Mouse (Mus musculus): Measurements from ENCODE around the gene Rabep1.
"Not testable (repeated sequence)": the region's sequence is repeated elsewhere in the genome, so short reads cannot be mapped to it uniquely, and the experiment has no call there.

The Rabep1 gene

GRCm38 (mm10) chr11:70898182-70898581 is 53.6 kb downstream of the Rabep1 start:
- DNase-seq = not testable (repeated sequence)

- no peak for DNase-seq
Observed at GRCm38 (mm10) chr11:70906681-70907080, 62.1 kb downstream of the Rabep1 start.

DNA sequence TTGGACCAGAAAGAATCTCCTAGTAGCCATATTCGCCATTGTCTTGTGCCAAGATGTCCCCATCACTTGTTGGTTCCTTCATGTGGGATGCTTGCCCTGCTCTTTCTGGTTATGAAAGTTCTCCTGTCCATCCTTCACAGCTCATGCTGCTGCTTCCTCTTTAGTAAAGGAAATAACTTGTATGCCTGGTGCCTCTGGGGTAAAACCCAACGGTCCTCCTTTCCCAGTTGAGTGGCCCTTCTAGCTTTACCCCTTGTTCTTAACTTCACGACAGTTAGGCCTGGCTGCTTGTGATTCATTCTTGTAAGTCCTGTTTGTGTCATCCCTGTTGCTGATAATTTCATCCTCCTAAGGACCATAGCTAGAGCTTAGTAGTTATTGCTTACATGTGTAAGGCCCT is 66.7 kb downstream of the Rabep1 start:
- no peak for DNase-seq

GRCm38 (mm10) chr11:70911920-70912319 is 67.3 kb downstream of the Rabep1 start:
- no peak for DNase-seq

GRCm38 (mm10) chr11:70917896-70918295 is 73.3 kb downstream of the Rabep1 start:
- DNase-seq = no peak

- DNase-seq = peak in 1 of 2 experiments; percentile 10
Observed at GRCm38 (mm10) chr11:70919524-70919923, 74.9 kb downstream of the Rabep1 start.

DNA sequence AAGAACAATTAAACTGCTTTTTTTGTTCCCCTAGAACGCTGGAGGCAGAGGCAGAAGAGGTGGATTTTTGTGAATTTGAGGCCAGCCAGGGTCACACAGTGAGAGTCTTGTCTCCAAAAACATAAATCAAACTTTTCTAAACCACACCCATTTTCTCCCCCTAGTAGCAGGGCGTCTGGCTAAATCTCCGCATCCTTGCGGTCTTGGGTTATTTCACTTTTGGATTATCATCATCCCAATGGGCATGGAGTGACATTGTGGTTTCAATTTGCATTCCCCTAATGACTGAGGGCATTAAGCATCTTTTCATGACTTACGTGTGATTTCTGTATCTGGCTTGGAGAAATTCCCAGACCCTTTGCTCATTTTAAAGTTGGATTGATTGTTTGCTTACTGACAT is 86.9 kb downstream of the Rabep1 start:
- DNase-seq = no peak

- DNase-seq = no peak
Observed at GRCm38 (mm10) chr11:70935316-70935715, 90.7 kb downstream of the Rabep1 start.

DNA sequence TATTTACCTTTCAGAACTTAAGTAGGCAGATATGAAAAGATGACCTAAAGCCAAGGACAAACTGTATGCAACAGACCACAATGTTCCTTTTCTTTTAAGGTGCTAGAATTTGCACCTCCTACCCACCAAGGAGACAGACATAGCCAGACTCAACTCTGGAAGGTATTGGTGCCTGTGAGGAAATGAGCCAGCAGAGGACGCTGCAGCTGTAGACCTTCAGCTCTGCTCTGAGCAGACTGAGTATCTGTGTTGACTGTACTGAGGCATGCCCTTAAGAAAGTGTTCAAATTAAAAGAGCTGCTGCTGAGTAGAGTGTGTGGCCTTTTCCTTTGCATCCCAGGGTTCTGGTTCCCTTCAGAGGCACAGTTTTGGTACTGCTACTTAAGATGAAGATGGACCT is 98.0 kb downstream of the Rabep1 start:
- no peak for DNase-seq

DNA sequence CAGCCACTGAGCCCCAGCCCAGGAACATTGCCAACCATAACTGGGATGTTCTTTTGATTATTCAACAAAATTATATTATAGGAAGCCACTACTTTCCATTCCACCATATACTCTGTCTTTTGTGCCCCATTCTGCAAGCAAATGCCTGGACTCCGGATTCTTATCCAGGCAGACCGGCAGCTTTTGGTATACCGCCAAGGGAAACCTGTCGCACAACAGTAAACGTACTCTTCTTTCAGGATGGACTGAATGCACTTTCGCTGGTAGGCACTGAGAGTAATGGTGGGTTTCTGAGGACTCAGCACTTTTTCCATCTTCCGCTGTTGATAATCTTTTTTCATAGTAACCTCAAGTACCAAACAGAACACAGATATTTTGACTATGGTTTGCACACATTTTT is 99.1 kb downstream of the Rabep1 start:
- no peak for DNase-seq

- DNase-seq = no peak
Observed at GRCm38 (mm10) chr11:70944935-70945817, 100.6 kb downstream of the Rabep1 start.

- no peak for DNase-seq
Observed at GRCm38 (mm10) chr11:70954711-70955110, 110.1 kb downstream of the Rabep1 start.

DNA sequence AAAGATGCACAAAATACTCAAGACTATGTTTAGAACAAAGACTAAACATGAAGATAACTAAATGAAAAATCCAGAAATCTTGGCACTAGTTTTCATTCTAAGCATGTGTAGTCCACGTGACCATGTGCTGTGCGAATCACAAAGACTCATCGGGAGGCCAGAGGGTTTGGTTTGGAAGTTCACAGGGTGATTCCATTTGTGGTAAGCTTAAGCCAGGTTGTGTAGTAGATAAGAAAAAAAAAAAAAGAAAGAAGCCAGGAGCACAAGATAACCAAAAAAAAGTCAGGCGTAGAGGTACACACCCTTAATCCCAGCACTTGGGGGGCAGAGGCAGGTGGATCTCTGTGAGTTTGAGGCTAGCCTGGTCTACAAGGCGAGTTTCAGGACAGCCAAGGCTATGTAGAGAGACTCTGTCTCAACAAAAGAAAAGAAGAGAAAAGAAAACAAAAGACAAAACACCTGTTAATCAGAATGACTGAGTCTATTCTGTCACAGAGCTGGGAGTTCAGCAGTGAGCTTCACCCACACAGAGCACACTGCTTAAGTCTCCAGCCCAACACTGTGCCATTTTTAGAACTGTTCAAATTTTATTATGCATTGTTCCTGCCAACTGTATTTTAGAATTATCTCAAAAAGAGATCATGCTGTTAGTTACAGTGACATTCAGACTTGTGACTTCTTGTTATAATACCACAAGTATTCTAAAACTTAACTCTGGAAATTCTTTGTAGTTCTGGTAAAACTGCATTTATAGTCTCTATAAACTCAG is 116.4 kb downstream of the Rabep1 start:
- DNase-seq = no peak

DNA sequence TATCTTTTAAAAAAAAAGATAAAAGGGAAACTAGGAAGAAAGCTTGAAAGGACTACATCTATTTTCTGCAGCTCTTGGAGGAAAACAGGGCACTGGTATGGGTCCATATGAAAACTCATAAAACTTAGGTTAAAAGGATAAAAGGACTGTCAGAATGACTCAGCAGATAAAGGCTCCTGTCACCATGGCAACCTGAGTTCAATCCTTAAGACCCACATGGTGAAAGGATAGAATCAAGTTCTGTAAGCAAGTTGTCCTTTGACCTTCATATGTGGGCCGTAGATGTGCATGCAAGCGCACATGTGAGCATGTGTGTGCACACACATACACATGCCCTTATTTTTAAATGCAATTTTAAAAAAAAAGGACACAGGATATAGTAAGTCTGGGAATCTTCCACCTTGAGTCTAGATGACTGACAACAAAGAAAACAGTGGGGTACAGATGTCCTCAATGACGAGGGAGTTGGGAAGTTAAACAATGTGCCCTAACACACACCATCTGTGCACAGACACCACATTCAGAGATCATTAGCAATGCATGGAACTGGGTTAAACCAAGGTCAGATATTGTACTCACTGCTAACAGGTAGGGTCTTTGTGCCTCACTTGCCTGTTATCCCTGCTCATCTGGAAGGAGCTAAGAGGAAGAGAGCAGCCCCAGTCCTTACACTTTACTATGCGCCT is 119.8 kb downstream of the Rabep1 start:
- DNase-seq = no peak

- no peak for DNase-seq
Observed at GRCm38 (mm10) chr11:70969271-70969794, 124.8 kb downstream of the Rabep1 start.

DNA sequence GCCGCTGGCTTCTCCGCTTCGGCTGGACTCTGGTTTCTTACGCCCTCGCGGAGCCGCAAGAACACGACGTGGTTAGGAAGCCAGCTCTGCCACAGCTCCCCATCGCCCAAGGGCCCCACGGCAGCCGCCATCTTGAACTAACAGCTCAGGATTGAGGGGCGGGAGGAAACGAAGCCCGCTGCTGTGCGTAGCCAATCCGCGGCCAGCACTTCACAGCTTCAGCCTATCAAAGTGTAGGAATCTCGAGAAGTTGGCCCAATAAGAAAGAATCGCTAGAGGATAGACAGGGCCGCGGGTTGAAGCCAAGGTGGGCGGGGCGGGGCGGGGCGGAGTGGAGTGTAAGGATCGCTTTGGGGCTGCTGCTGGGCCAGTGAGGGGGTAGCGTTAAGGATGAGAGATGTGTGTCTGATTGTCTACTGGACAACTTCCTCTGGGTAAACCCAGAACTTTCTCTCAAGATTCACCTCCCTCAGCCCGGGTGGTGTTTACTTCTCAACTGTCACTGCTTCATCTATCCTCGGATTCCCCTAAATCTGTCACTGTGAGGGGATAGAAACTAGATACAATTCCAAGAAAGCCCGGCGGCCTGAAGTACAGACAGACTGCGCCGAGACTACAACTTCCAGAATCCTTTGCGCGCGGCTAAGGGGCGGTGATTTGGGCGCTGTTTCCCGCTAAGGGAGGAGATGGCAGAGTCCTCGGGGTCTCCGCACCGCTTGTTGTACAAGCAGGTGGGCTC is 125.4 kb downstream of the Rabep1 start, which contains the start of the genes Nup88 and Rpain:
TSS of gene Nup88 (minus strand) at position 153 of the 739 bp plus-strand sequence.
TSS of gene Rpain (plus strand) at position 393 of the 739 bp plus-strand sequence.
- peak; percentile 94 to 97 for DNase-seq

DNA sequence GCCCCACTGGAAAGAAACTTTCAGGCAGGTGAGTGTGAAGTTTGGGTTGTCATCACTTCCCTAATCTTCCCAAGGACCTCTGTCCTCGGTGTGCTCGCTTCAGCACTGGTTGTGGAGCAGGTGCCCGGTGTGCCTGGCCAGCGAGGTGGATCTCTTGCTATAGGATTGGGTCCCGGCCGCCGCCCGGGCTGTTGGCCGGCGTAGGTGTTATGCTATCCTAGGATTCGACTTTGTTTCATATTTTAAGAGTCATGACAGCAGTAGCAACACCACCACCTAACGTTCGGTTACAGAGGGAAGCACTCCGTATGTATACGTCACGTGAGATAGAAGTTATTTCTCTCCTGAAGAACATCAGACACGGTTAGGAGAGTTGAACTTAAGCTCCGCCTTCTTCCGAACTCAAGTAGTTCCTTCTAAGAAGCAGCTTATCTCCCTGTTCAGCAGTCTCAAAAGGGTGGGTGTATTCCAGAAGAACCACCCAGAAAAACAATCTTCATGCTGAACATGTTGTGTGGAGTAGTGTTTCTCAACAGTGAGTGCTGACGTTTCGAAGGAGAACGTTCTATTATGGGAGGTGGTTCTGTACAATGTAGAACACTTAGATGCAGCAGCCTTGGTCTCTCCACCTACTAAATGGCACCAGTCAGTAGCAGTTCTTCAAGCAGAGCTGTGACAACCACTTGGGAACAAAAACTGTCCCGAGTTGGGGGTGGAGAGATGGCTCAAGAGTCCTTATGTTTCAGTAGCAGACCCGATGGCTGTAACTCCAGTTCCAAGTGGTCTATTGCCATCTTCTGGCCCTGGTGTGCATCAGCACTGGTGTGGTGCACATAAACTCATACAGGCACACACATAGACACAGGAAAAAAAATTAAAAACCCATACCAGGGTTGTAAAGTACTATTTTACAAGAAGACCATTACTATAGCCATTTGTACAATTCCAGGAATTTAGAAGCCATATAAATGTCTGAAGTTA is 126.3 kb downstream of the Rabep1 start:
- DNase-seq = no peak

DNA sequence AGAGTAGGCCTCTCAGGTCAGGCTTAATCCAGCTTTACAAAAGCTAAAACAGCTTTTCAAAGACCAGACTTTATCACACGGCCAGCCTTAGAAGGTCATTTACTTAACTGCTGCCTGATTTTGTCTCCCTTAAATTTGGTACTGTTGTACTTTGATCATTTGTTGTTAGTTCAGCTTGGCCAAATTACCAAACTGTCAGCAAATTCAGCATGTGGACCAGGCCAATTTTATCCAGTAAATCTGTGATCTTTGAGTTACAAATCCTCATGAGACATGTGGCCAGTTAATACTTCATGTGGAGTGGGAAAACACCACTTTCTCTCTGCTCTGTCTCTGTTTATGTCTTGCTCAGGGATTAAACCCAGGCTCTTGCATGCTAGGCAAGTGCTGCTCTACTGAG is 128.0 kb downstream of the Rabep1 start:
- no peak for DNase-seq

DNA sequence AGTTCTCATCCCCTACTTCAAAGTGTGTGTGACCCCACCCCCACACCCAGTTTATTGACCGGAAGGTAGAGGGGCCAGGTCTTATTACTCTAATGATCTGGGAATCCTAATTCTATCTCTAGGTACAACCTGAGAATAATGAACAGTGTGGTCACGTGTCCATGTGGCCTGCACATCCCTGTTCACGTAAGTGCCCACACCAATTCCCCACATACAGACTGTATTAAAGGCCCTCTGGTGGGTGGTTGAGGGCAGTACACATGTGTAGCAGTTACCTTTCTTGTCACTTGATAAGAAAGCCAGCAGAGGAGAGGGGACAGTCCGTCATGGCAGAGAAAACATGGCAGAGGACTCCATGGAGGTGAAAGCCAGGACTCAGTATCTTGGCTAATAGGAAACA is 129.4 kb downstream of the Rabep1 start:
- DNase-seq = no peak

- no peak for DNase-seq
Observed at GRCm38 (mm10) chr11:70975193-70975592, 130.6 kb downstream of the Rabep1 start.

- no peak for DNase-seq
Observed at GRCm38 (mm10) chr11:70977293-70977692, 132.7 kb downstream of the Rabep1 start.

All from kidney, postnatal 25 days (tissue).